Mouse (Mus musculus): Measurements from ENCODE around the gene Sbno2. TPM values are rescaled to one million over a fixed set of nuclear protein-coding genes. Genes with fewer than 3 reads are reported as not detected.

Sbno2 gene
- polyA plus RNA-seq, 1 experiment: 126 TPM

DNA sequence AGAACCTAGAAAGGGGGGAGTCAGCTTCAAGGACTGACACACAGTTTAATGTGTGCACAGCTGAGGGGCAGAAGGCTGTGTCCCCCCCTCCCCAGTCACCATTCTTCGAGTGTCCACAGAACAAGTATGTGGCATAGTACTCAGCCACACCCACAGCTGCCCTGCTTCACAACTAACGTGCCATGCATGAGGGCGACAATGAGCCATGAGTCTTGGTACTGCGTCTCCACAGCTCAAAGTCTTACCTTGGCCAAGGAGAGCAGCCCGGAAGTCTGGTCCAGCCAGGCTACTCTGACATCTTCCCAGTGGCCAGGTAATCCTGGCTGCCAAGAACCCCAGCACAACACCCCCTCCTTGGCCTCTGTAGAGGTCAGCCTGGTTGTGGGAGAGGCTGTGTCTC, 12.7 kb downstream of the Sbno2 start:
- H3K36me3 ChIP-seq (ENCODE audit: control insufficient read depth, insufficient read depth, low read length): peaks cover 23% of the 10 kb centered on the region
- TF ChIP-seq POLR2A (IDR thresholded peaks at IDR 0.05; ENCODE audit: low read depth, low read length) (no peak), CTCF (IDR thresholded peaks at IDR 0.05; ENCODE audit: extremely low read depth, insufficient read length, insufficient replicate concordance, low read depth, low read length) (no peak)
- peaks cover 22% of the 10 kb centered on the region for H3K4me1 ChIP-seq (ENCODE audit: control insufficient read depth, insufficient read depth, insufficient read length, low read length)
- no peak overlapping the region for H3K27ac ChIP-seq (ENCODE audit: insufficient read depth, low read depth, low read length)
- H3K27me3 ChIP-seq (ENCODE audit: control insufficient read depth, insufficient read depth, low read length): no peaks in the 10 kb centered on the region
- WGBS: 60% methylated on average over 5 of the region's 5 CpGs
- H3K4me3 ChIP-seq (ENCODE audit: low read depth, low read length): no peak overlapping the region

DNA sequence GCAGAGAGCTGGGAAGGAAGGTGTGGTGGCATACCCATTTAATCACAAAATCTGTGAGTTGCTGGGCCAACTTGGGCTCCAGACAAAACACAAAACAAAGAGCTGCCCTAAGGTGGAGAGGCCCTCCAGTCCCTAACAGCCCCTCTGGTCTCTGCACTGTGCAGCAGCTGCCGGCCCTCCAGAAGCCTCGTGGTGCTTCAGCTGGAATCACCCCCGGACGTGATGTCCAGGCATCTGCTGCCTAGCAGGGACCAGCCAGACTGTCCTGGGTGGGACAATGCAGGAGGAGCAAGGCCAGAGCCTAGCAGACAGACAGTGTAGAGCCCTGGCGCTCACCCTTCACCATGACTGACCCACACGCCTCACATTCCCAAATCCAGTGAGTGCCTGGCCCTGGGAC, 13.8 kb downstream of the Sbno2 start:
- Histone ChIP-seq H3K4me3 (ENCODE audit: low read depth, low read length) (no peak overlapping the region), H3K27ac (ENCODE audit: insufficient read depth, low read depth, low read length) (no peak overlapping the region), H3K36me3 (ENCODE audit: control insufficient read depth, insufficient read depth, low read length) (peaks cover 22% of the 10 kb centered on the region), H3K27me3 (ENCODE audit: control insufficient read depth, insufficient read depth, low read length) (no peaks in the 10 kb centered on the region), H3K4me1 (ENCODE audit: control insufficient read depth, insufficient read depth, insufficient read length, low read length) (peaks cover 11% of the 10 kb centered on the region)
- 88% methylated on average over 6 of the region's 6 CpGs for WGBS
- TF ChIP-seq POLR2A (IDR thresholded peaks at IDR 0.05; ENCODE audit: low read depth, low read length): no peak
- no peak for TF ChIP-seq CTCF (IDR thresholded peaks at IDR 0.05; ENCODE audit: extremely low read depth, insufficient read length, insufficient replicate concordance, low read depth, low read length)

DNA sequence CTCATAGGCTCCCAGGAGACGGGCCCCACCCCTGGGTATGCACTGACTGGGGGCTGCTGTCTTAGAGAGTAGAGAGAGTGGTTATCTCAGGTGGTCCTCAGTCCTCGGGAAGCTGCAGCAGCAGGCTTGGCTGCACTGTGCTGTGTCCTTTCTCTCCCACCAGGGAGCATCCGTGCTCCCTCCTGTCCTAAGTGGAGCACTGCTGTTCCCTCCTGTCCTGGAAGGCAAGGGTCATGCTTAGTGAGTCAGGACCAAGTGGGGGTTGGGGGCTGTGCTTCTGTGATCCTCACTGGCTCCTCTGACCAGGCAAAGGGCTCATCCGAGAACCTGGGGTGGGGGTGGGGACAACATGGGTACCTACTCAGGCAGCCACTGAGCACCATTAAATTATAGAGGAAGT, 16.2 kb downstream of the Sbno2 start:
- Histone ChIP-seq H3K27me3 (ENCODE audit: control insufficient read depth, insufficient read depth, low read length) (no peaks in the 10 kb centered on the region), H3K4me3 (ENCODE audit: low read depth, low read length) (no peak overlapping the region), H3K4me1 (ENCODE audit: control insufficient read depth, insufficient read depth, insufficient read length, low read length) (peaks cover 5% of the 10 kb centered on the region), H3K27ac (ENCODE audit: insufficient read depth, low read depth, low read length) (no peak overlapping the region), H3K36me3 (ENCODE audit: control insufficient read depth, insufficient read depth, low read length) (peaks cover 33% of the 10 kb centered on the region)
- WGBS: 76% methylated on average over 4 of the region's 4 CpGs
- no peak for TF ChIP-seq POLR2A (IDR thresholded peaks at IDR 0.05; ENCODE audit: low read depth, low read length)
- TF ChIP-seq CTCF (IDR thresholded peaks at IDR 0.05; ENCODE audit: extremely low read depth, insufficient read length, insufficient replicate concordance, low read depth, low read length): no peak

DNA sequence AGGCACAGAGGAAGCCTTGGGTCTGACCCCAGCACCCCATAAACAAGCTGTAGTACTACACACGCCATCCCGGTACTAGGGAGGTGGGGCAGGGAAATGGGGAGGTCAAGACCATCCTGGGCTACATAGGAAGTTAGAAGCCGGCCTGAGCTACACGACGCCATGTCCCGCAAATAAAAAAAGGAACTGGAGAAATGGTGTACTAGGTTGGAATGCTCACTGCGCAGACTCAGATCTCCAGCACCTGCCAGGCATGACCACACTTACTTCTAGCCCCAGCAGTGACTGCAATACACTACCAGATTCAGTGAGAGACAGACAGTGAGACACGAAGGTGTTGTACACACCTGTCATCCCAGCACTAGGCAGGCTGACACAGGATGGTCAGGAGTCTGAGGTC, 17.9 kb downstream of the Sbno2 start:
- Histone ChIP-seq H3K27ac (ENCODE audit: insufficient read depth, low read depth, low read length) (no peak overlapping the region), H3K27me3 (ENCODE audit: control insufficient read depth, insufficient read depth, low read length) (no peaks in the 10 kb centered on the region), H3K36me3 (ENCODE audit: control insufficient read depth, insufficient read depth, low read length) (peaks cover 49% of the 10 kb centered on the region), H3K4me1 (ENCODE audit: control insufficient read depth, insufficient read depth, insufficient read length, low read length) (peaks cover 8% of the 10 kb centered on the region), H3K4me3 (ENCODE audit: low read depth, low read length) (no peak overlapping the region)
- no peak for TF ChIP-seq POLR2A (IDR thresholded peaks at IDR 0.05; ENCODE audit: low read depth, low read length)
- TF ChIP-seq CTCF (IDR thresholded peaks at IDR 0.05; ENCODE audit: extremely low read depth, insufficient read length, insufficient replicate concordance, low read depth, low read length): no peak
- WGBS: 85% methylated on average over 8 of the region's 8 CpGs

DNA sequence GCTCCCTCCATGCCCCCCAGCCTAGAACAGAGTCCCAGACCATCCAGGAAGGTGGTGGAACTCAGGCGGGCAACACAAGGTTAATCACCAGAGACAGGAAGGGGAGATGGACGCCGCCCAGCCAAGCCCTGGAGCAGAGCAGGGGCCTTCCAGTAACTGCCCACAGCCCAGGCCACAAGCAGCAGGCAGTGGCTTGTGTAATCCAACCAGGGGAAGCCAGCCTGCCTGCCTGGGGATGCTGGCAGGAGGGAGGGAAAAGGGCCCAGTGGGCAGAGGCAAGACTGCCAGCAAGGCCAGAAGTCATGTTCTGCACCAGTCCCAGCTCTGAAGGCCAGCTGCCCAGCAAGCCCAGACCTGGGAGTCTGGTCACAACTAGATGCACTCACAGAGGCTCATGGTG, 18.5 kb downstream of the Sbno2 start:
- Histone ChIP-seq H3K27me3 (ENCODE audit: control insufficient read depth, insufficient read depth, low read length) (no peaks in the 10 kb centered on the region), H3K36me3 (ENCODE audit: control insufficient read depth, insufficient read depth, low read length) (peaks cover 53% of the 10 kb centered on the region), H3K4me3 (ENCODE audit: low read depth, low read length) (no peak overlapping the region), H3K27ac (ENCODE audit: insufficient read depth, low read depth, low read length) (no peak overlapping the region), H3K4me1 (ENCODE audit: control insufficient read depth, insufficient read depth, insufficient read length, low read length) (peaks cover 8% of the 10 kb centered on the region)
- 94% methylated on average over 3 of the region's 3 CpGs for WGBS
- TF ChIP-seq POLR2A (IDR thresholded peaks at IDR 0.05; ENCODE audit: low read depth, low read length) (no peak), CTCF (IDR thresholded peaks at IDR 0.05; ENCODE audit: extremely low read depth, insufficient read length, insufficient replicate concordance, low read depth, low read length) (no peak)

DNA sequence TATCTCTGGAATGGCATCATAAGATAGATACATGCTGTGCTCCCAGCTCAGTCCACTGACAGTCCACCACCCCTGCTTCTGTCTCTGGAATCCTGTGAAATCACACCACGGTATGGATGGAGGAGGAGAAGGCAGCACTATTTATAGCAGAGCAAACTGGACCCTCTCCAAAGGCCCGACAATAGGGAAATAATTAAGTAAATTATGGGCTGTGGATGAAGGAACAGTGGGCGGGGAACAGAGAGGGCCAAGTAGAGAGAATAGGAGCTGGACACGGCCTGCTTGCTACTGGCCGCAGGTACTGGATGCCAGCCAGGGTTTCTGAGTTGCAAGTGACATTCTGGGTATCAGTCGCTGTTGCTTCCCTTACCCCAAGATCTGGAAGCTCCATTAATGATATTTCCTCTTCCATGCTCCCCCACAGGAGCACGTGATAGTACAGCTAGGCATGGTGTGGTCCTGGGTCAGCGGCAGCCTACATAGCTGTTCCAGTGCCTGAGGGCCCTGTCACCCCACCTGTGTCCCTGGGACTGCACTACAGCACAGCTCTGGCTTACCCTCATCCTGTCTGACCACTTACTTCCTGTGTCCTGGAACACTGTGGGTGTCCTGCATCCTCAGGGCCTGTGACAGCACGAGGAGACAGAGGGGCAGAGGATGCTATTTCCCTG, 20.4 kb downstream of the Sbno2 start:
- WGBS: 40% methylated on average over 9 of the region's 9 CpGs
- H3K27ac ChIP-seq (ENCODE audit: insufficient read depth, low read depth, low read length): no peak overlapping the region
- TF ChIP-seq POLR2A (IDR thresholded peaks at IDR 0.05; ENCODE audit: low read depth, low read length) (no peak), CTCF (IDR thresholded peaks at IDR 0.05; ENCODE audit: extremely low read depth, insufficient read length, insufficient replicate concordance, low read depth, low read length) (no peak)
- H3K36me3 ChIP-seq (ENCODE audit: control insufficient read depth, insufficient read depth, low read length): peaks cover 66% of the 10 kb centered on the region
- H3K27me3 ChIP-seq (ENCODE audit: control insufficient read depth, insufficient read depth, low read length): no peaks in the 10 kb centered on the region
- H3K4me3 ChIP-seq (ENCODE audit: low read depth, low read length): no peak overlapping the region
- peaks cover 8% of the 10 kb centered on the region for H3K4me1 ChIP-seq (ENCODE audit: control insufficient read depth, insufficient read depth, insufficient read length, low read length)

DNA sequence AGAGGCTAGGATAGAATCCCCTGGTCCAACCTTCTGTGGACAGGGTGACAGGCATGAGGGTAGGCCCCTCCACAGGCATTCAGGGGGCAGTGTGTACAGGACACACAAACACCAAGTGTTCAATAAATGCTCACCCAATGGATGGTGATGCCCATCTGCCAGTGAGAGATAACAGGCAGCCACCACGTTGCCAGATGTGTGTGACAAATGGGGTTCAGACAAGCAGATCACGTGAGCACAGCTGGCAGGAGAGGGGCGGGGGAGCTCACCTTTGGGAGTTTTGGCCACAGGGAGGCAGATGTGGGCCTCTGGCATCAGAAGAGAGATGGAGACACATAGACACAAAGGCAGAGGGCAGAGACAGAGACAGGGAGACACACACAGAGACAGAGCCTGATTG, 24.3 kb downstream of the Sbno2 start:
- TF ChIP-seq CTCF (IDR thresholded peaks at IDR 0.05; ENCODE audit: extremely low read depth, insufficient read length, insufficient replicate concordance, low read depth, low read length): no peak
- TF ChIP-seq POLR2A (IDR thresholded peaks at IDR 0.05; ENCODE audit: low read depth, low read length): no peak
- no peak overlapping the region for H3K27ac ChIP-seq (ENCODE audit: insufficient read depth, low read depth, low read length)
- H3K4me3 ChIP-seq (ENCODE audit: low read depth, low read length): no peak overlapping the region
- peaks cover 75% of the 10 kb centered on the region for H3K36me3 ChIP-seq (ENCODE audit: control insufficient read depth, insufficient read depth, low read length)
- no peaks in the 10 kb centered on the region for H3K27me3 ChIP-seq (ENCODE audit: control insufficient read depth, insufficient read depth, low read length)
- WGBS: 64% methylated on average over 3 of the region's 3 CpGs
- H3K4me1 ChIP-seq (ENCODE audit: control insufficient read depth, insufficient read depth, insufficient read length, low read length): peaks cover 10% of the 10 kb centered on the region

Data from small intestine, adult 2 months (tissue).